Mouse (Mus musculus): ENCODE results near the gene Kcnk1. TPM values are rescaled to one million over a fixed set of nuclear protein-coding genes. Genes with fewer than 3 reads are reported as not detected.

Gene Kcnk1
- total RNA-seq, 2 experiments from 2014 or later, result 0.19 to 0.46 TPM

- DNase-seq (ENCODE audit: low spot score), result peak; percentile 23
Measured at GRCm38 (mm10) chr8:125996031-125996839, 1.3 kb downstream of the Kcnk1 start.

- DNase-seq (ENCODE audit: low spot score), result no peak
Measured at GRCm38 (mm10) chr8:125996980-125997379, 2.0 kb downstream of the Kcnk1 start.

GRCm38 (mm10) chr8:125997550-125997949, 2.6 kb downstream of the Kcnk1 start:
- no peak for DNase-seq (ENCODE audit: low spot score)

DNA sequence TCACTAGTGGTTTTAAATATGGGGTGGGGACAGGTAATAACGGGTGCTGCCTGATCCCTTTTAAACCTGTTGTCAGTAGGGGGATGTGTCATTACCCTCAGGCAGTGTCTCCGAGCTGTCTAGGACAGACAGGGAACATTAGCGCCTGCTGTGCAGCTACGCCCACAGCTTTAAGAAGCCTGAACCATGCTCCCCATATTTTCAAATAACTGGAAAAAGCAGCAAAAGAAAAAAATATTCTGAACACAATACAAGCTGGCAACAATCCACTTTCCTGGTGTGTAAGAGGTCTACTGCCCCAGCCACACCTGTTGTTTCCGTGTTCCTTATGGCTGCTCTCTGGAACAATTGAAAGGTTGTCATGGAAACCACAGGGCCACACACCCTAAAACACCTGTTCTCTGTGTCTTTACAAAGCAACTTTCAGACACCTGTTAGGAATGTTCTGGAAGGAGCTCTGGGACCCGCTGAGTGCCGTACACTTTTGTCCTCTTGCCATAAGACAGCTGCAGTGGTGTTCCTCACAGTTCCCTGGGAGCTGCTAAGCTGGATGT, 4.9 kb downstream of the Kcnk1 start:
- no peak for DNase-seq (ENCODE audit: low spot score)

DNA sequence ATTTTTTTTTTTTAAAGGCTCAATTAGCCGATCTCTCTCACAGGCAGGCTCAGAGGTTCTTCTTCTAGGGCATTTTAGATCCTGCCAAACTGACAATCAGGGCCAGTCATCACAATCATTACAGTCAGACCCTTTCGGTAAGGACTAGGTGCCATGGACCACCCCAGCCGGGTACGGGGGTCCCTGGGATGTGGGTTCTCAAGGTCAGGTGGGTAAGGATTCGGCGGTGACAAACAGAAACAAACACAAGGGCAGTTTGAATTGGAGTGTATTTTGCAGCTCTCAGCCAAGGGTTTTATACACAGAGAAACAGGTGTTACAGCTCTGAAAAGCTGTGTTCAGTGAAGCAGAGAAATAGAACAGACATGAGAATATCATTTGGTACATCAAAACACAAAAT, 8.6 kb downstream of the Kcnk1 start:
- DNase-seq (ENCODE audit: low spot score), result no peak

GRCm38 (mm10) chr8:126004953-126005352, 10.0 kb downstream of the Kcnk1 start:
- no peak for DNase-seq (ENCODE audit: low spot score)

DNA sequence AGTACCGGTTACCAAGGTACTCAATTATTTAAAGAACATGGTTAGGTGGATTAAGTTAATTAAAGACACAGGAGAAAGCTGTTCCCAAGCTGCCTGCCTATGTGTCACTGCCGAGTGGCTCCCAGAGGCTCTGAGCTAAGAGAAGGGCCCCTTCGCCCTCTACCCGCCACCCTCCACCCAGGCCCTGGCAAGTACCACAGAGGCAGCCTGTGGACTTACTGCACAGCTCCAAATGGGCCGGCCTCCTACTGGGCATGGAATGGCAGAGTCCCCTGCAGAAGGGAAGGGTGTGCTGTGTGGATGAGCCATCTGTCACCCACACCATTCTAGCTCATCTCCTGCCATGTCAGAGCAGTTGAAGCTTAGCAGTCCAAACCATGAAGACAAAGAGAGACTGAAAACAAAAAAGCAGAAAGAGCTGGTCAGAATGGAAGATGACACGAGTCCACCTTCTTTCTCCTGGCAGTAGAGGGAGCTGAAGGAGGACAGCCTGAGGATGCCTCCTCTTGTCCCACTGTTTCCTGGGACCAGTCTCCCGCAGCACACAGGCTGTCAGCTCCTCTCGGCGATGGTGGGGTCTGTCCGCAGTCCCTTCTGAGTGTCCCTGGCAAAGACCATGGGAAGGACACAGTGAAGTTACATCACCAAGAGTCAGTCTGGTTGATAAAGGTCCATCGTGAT, 11.5 kb downstream of the Kcnk1 start:
- no peak for DNase-seq (ENCODE audit: low spot score)

DNA sequence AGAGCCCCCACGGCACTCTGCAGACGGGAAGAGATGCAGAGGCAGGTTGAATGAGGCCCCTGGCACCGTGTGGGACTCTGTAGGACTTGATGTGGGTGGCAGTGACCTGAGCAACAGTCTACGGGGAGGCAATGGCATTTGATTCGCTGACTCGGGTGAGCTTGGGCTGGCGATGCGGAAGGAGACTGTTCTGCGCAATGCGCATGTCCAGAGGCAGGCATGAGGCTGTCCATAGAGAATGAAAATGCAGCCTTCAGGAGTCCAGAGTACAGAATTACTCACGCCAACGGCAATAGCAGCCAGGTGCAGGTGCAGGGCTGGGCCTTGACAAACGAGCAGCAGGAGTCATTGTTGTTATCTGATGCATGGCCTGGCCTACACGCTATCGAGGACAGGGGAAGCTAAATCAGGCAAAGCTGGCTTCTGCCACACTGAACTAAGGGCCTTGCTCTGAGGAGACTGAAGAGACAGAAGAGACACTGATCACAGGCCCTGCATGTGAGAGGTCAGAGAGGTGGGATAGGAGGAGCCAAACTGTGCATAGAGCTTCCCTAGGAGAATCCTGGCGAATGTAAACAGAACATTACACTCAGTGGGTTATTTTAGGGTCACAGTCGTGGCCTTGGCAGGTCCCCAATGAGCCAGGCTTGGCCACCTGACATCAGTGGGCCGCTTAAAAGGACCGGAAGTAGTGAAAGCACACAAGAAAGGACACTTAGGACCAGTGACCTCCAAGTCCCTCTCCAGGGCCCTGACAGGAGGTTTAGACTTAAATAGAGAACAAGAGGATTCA, 12.8 kb downstream of the Kcnk1 start:
- DNase-seq (ENCODE audit: low spot score), result no peak

DNA sequence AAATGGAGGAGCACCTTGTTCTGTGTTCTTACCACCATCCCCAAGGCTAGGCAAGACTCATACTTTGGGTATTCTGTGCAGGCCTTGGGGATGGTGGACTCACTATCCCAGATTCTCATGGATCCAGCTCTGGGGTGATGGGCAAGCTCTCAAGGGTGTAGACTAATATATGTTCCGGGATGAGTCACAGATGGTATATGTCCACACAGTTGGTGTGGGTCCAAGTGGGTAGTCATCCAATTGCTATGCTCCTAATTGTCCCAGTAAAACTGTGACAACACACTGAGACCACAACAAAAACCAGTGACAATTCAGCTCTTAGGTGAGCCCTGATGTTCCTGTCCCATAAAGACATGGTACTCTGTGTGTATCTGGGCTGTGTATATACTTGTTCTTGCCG, 14.0 kb downstream of the Kcnk1 start:
- no peak for DNase-seq (ENCODE audit: low spot score)

GRCm38 (mm10) chr8:126010900-126011299, 15.9 kb downstream of the Kcnk1 start:
- DNase-seq (ENCODE audit: low spot score), result no peak

DNA sequence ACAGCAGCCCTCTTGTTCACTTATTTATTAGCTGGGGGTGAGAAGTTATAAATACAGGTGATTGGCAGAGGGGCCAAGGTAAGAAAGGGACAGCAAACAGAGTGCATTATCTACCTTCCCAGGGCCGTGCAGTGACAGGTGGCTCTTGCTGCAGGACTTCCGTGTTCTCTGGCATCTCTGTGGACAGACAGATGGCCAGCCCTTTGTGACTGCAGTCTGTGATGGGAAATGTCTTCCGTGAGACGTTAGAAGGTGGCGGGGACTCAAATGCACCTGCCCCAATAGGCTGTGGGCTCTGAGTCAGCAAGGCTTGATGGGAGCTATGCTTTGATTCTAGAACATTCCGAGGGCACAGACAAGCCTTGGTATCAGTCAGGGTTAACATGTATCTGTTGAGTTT, 17.4 kb downstream of the Kcnk1 start:
- DNase-seq (ENCODE audit: low spot score), result no peak

DNA sequence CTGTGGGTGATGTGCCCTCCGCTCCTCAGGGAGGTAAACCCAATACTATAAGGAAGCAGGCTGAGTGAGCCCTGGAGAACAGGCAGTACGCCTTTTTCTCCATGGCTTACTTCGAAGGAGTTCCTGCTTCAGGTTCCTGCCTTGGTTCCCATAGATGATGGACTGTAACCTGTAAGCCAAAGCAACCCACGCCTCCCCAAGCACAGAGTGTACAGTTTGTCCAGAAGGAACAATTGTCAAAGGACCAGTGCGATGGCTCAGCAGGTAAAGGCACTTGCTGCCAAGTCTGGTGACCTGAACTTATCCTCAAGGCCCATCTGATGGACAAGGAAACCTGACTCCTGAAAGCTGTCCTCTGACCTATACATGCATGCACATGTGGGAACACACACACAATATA, 18.7 kb downstream of the Kcnk1 start:
- no peak for DNase-seq (ENCODE audit: low spot score)

GRCm38 (mm10) chr8:126021932-126022331, 27.0 kb downstream of the Kcnk1 start:
- DNase-seq (ENCODE audit: low spot score), result no peak

- no peak for DNase-seq (ENCODE audit: low spot score)
Measured at GRCm38 (mm10) chr8:126023706-126024305, 28.8 kb downstream of the Kcnk1 start.

DNA sequence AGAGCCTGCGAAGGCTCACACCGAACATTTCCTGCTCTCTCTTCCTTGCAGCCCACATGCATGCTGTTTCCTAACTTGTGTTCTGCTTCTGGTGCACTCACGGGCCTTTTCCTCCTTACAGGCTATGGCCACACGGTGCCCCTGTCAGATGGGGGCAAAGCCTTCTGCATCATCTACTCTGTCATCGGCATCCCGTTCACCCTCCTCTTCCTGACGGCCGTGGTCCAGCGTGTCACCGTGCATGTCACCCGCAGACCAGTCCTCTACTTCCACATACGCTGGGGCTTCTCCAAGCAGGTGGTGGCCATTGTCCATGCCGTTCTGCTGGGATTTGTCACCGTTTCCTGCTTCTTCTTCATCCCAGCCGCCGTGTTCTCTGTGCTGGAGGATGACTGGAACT, 29.9 kb downstream of the Kcnk1 start:
- no peak for DNase-seq (ENCODE audit: low spot score)

DNA sequence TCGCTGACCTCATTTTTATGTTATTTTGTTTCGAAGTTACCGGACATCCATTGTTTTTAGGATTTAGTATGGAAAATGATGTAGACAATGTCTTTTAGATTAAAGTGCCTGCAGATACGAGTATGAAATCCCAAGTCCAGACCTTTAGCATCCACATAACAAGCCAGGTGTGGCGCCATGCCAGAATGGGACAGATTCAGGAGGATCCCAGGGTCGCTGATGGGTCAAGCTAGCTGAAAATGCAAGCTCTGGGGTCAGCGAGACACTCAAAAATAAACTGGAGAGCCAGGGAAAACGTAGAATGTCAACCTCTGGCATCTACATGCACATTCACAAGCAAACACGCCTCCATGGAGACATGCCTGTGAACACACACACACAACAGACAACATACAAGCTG, 31.2 kb downstream of the Kcnk1 start:
- no peak for DNase-seq (ENCODE audit: low spot score)

- DNase-seq (ENCODE audit: low spot score), result no peak
Measured at GRCm38 (mm10) chr8:126026584-126026983, 31.6 kb downstream of the Kcnk1 start.

DNA sequence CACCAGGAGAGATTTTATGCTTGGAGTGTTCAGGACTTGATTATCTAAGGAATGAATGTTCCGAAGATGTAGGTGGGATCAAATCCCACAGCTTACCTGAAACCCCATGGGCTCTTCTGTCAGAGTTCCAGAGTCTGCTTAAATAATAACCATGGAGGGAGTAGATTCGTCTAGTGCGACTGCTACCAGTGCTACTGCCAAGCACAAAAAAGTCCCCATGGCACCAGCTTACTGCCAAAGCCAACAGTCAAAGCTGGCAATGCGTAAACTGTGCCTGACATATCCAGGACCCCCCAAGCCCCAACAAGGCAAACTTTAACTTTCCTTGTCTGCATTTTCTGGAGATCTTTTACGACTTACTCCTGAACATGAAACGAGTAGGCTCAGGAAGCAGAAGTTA, 32.5 kb downstream of the Kcnk1 start:
- no peak for DNase-seq (ENCODE audit: low spot score)

DNA sequence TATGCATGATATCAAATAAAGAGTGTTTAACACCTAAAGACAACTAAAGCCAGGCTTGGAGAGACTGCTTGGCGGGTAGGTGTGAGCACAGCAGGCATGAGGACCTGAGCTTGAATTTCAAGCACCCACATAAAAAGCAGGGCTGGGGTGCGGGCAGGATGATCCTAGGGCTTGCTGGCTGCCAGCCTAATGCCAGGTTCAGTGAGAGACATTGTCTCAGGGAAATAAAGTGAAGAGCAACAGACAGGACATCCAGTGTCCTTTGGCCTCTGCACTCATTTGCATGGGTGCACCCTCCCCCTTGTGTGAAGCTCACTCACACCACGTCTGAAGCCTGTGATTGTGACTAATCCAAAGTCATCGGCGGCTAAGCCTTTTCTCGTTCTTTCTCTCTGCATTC, 34.0 kb downstream of the Kcnk1 start:
- DNase-seq (ENCODE audit: low spot score), result no peak

- no peak for DNase-seq (ENCODE audit: low spot score)
Measured at GRCm38 (mm10) chr8:126032776-126033175, 37.8 kb downstream of the Kcnk1 start.

GRCm38 (mm10) chr8:126035046-126035445, 40.1 kb downstream of the Kcnk1 start:
- DNase-seq (ENCODE audit: low spot score), result no peak

- DNase-seq (ENCODE audit: low spot score), result no peak
Measured at GRCm38 (mm10) chr8:126036340-126036739, 41.4 kb downstream of the Kcnk1 start.
